Mouse (Mus musculus) neural tube, embryonic 11.5 days (tissue): ENCODE measurements around the gene Cib2. TPM values are rescaled to one million over a fixed set of nuclear protein-coding genes. Genes with fewer than 3 reads are reported as not detected.
A peak's percentile ranks its signal among the peaks of the same experiment; 100 is the strongest.

Experiments
- ATAC-seq: fragments of 200-750 bp; cut with Nextera tagmentation; 2 replicates; pipeline ENCODE4 v1.8.0; 2017; ENCODE audit warnings: moderate number of reproducible peaks, mild to moderate bottlenecking, moderate TSS enrichment, moderate library complexity; ENCODE audit not compliant: insufficient read depth, low FRiP score, low TSS enrichment
- DNase-seq: peaks from one replicate; pipeline ENCODE4 v3.0.0-alpha.2; 2015; ENCODE audit warnings: low spot score
- H3K27ac ChIP-seq: fragments of 300-500 bp; sonication (generic); 2 replicates; pipeline ENCODE4 v1.5.1; 2014; ENCODE audit warnings: low read depth, mild to moderate bottlenecking, low read length
- H3K27me3 ChIP-seq: fragments of 300-500 bp; sonication (generic); 2 replicates; pipeline ENCODE4 v1.6.1; 2014; ENCODE audit warnings: mild to moderate bottlenecking, low read length, mixed read lengths; ENCODE audit not compliant: control insufficient read depth, insufficient read depth
- H3K36me3 ChIP-seq: fragments of 300-500 bp; sonication (generic); 2 replicates; pipeline ENCODE4 v1.6.1; 2014; ENCODE audit warnings: mild to moderate bottlenecking, low read length, moderate library complexity, mixed read lengths; ENCODE audit not compliant: control insufficient read depth, insufficient read depth
- H3K4me1 ChIP-seq: fragments of 300-500 bp; sonication (generic); 2 replicates; pipeline ENCODE4 v1.6.1; 2014; ENCODE audit warnings: low read length, mixed read lengths; ENCODE audit not compliant: control insufficient read depth, insufficient read depth
- H3K4me2 ChIP-seq: fragments of 300-500 bp; sonication (generic); 2 replicates; pipeline ENCODE4 v1.6.1; 2014; ENCODE audit warnings: low read depth, mild to moderate bottlenecking, moderate library complexity
- H3K4me3 ChIP-seq: fragments of 300-500 bp; sonication (generic); 2 replicates; pipeline ENCODE4 v1.5.1; 2014; ENCODE audit warnings: low read depth, low read length
- H3K9ac ChIP-seq: fragments of 300-500 bp; sonication (generic); 2 replicates; pipeline ENCODE4 v1.6.1; 2014; ENCODE audit warnings: mild to moderate bottlenecking, low read length
- H3K9me3 ChIP-seq: fragments of 300-500 bp; sonication (generic); 2 replicates; pipeline ENCODE4 v1.6.1; 2016; ENCODE audit warnings: low read length; ENCODE audit not compliant: control insufficient read depth
- WGBS: fragments of 180-500 bp; shearing (Covaris S2); extraction: QIAGEN DNeasy Blood & Tissue Kit; methylation state at CpG from one replicate; pipeline ENCODE4 v1.1.7; 2014; 5-methylcytosine and 5-hydroxymethylcytosine counted together
- polyA plus RNA-seq: library from polyadenylated mRNA; unstranded; fragments of >200 nt; fragmentation: Nextera tagmentation; extraction: Ambion mirVana; gene quantifications from 2 replicates; pipeline ENCODE4 v1.2.1, GENCODE M21; 2014

The Cib2 gene
- polyA plus RNA-seq, 1 experiment from 2014 or later, result 18.7 TPM

GRCm38 (mm10) chr9:54527694-54528093, 32.3 kb downstream of the Cib2 start:
- no peak for DNase-seq
- 80% methylated on average over 7 of the region's 7 CpGs for WGBS
- ATAC-seq, result no peak
- Histone ChIP-seq H3K27ac (no peak overlapping the region), H3K4me2 (no peak overlapping the region), H3K27me3 (no peaks in the 10 kb centered on the region), H3K36me3 (no peaks in the 10 kb centered on the region), H3K9ac (no peak overlapping the region), H3K9me3 (no peaks in the 10 kb centered on the region), H3K4me1 (no peaks in the 10 kb centered on the region), H3K4me3 (no peak overlapping the region)

- H3K27me3 ChIP-seq, result no peaks in the 10 kb centered on the region
- no peak for ATAC-seq
- 82% methylated on average over 4 of the region's 4 CpGs for WGBS
These were observed 39.7 kb downstream of the Cib2 start for GRCm38 (mm10) chr9:54520286-54520685.

GRCm38 (mm10) chr9:54518921-54519320, 41.1 kb downstream of the Cib2 start:
- H3K9me3 ChIP-seq, result no peaks in the 10 kb centered on the region
- no peak for DNase-seq
- ATAC-seq, result no peak
- H3K27me3 ChIP-seq, result no peaks in the 10 kb centered on the region
- H3K27ac ChIP-seq, result no peak overlapping the region
- WGBS, result 67% methylated on average over 7 of the region's 7 CpGs
- no peaks in the 10 kb centered on the region for H3K36me3 ChIP-seq
- no peak overlapping the region for H3K9ac ChIP-seq
- no peak overlapping the region for H3K4me2 ChIP-seq
- no peak overlapping the region for H3K4me3 ChIP-seq
- H3K4me1 ChIP-seq, result no peaks in the 10 kb centered on the region

More at GRCm38 (mm10) chr9:54520286-54520685, 39.7 kb downstream of the Cib2 start:
- Histone ChIP-seq H3K36me3 (no peaks in the 10 kb centered on the region), H3K4me2 (no peak overlapping the region), H3K9me3 (no peaks in the 10 kb centered on the region), H3K4me3 (no peak overlapping the region), H3K27ac (no peak overlapping the region), H3K9ac (no peak overlapping the region), H3K4me1 (no peaks in the 10 kb centered on the region)
- DNase-seq, result no peak

GRCm38 (mm10) chr9:54515991-54516390, 44.0 kb downstream of the Cib2 start:
- no peak overlapping the region for H3K4me2 ChIP-seq
- no peak overlapping the region for H3K9ac ChIP-seq
- no peak overlapping the region for H3K27ac ChIP-seq
- H3K4me3 ChIP-seq, result no peak overlapping the region
- H3K4me1 ChIP-seq, result no peaks in the 10 kb centered on the region
- H3K27me3 ChIP-seq, result no peaks in the 10 kb centered on the region
- ATAC-seq (no peak), DNase-seq (no peak)
- 76% methylated on average over 2 of the region's 2 CpGs for WGBS
- no peaks in the 10 kb centered on the region for H3K36me3 ChIP-seq
- H3K9me3 ChIP-seq, result no peaks in the 10 kb centered on the region

- DNase-seq (no peak), ATAC-seq (no peak)
- Histone ChIP-seq H3K4me1 (peaks cover 2% of the 10 kb centered on the region; the same call in 1 of the 2 replicates), H3K4me3 (no peak overlapping the region), H3K9me3 (no peaks in the 10 kb centered on the region), H3K27me3 (peaks cover 5% of the 10 kb centered on the region), H3K27ac (no peak overlapping the region), H3K4me2 (peak overlapping the region; percentile 7; the same call in 1 of the 2 replicates), H3K9ac (no peak overlapping the region), H3K36me3 (no peaks in the 10 kb centered on the region)
- 12% methylated on average over 12 of the region's 12 CpGs for WGBS
These were observed 57.1 kb downstream of the Cib2 start for GRCm38 (mm10) chr9:54502873-54503272.

GRCm38 (mm10) chr9:54502111-54502495, 57.9 kb downstream of the Cib2 start:
- DNase-seq, result no peak
- Histone ChIP-seq H3K27me3 (peaks cover 5% of the 10 kb centered on the region), H3K4me3 (peak overlapping the region; percentile 81), H3K27ac (0 out of 2 replicates have a peak overlapping the region, but pooled peaks have one; percentile 77), H3K4me2 (peak overlapping the region; percentile 94), H3K9ac (peak overlapping the region; percentile 77; the same call in 1 of the 2 replicates), H3K36me3 (no peaks in the 10 kb centered on the region), H3K9me3 (no peaks in the 10 kb centered on the region), H3K4me1 (peaks cover 2% of the 10 kb centered on the region; the same call in 1 of the 2 replicates)
- WGBS, result 4% methylated on average over 13 of the region's 13 CpGs
- ATAC-seq, result no peak; the same call in 1 of the 2 replicates

GRCm38 (mm10) chr9:54501453-54502110, 58.4 kb downstream of the Cib2 start, which contains the start of gene Dmxl2:
TSS of gene Dmxl2 (minus strand) at chr9:54501626.
- H3K9ac ChIP-seq, result peak within 1 kb of the TSS; percentile 77
- 0% methylated on average over 52 of the region's 99 CpGs for WGBS
- peak within 1 kb of the TSS; percentile 94 for H3K4me2 ChIP-seq
- peak within 1 kb of the TSS; percentile 81 for H3K4me3 ChIP-seq
- peak within 1 kb of the TSS; percentile 77 for H3K27ac ChIP-seq
- H3K9me3 ChIP-seq, result no peaks in the 10 kb centered on the region
- H3K27me3 ChIP-seq, result peaks cover 5% of the 10 kb centered on the region
- DNase-seq (peak; percentile 95), ATAC-seq (peak; percentile 97)
- peaks cover 2% of the 10 kb centered on the region; the same call in 1 of the 2 replicates for H3K4me1 ChIP-seq
- H3K36me3 ChIP-seq, result no peaks in the 10 kb centered on the region

GRCm38 (mm10) chr9:54500832-54501452, 59.1 kb downstream of the Cib2 start:
- DNase-seq (no peak), ATAC-seq (peak; percentile 53)
- Histone ChIP-seq H3K36me3 (no peaks in the 10 kb centered on the region), H3K4me1 (peaks cover 2% of the 10 kb centered on the region; the same call in 1 of the 2 replicates), H3K4me2 (peak overlapping the region; percentile 94), H3K27me3 (peaks cover 5% of the 10 kb centered on the region), H3K9me3 (no peaks in the 10 kb centered on the region), H3K4me3 (peak overlapping the region; percentile 81), H3K9ac (peak overlapping the region; percentile 77), H3K27ac (peak overlapping the region; percentile 77)
- WGBS, result under 1% methylated on average over 35 of the region's 43 CpGs
